Mouse (Mus musculus) CH12.LX (cell line): ENCODE results near the gene Fam71f2. TPM values are rescaled to one million over a fixed set of nuclear protein-coding genes. Genes with fewer than 3 reads are reported as not detected.

Source experiments
- DNase-seq: peaks from one replicate; pipeline ENCODE4 v3.0.0-alpha.2; 2013; ENCODE audit errors: extremely low read depth
- H3K27ac ChIP-seq: 2 replicates; pipeline ENCODE4 v1.5.1; 2012; ENCODE audit warnings: low read depth, mild to moderate bottlenecking, control low read depth, moderate library complexity; ENCODE audit not compliant: insufficient read depth
- H3K27me3 ChIP-seq: replicated peaks from 2 replicates; pipeline ENCODE3; 2012; ENCODE audit warnings: inconsistent platforms
- H3K36me3 ChIP-seq, 2 experiments: replicated peaks in 1 of 2; 2 replicates each; pipeline versions ENCODE3 to v1.6.1; 2012; ENCODE audit warnings: inconsistent platforms in 1 of 2, low read length in 1 of 2, mild to moderate bottlenecking in 1 of 2, mixed read lengths in 1 of 2, moderate library complexity in 1 of 2; ENCODE audit not compliant: control insufficient read depth in 1 of 2, insufficient read depth in 1 of 2
- H3K4me1 ChIP-seq, 2 experiments: 2 replicates each; pipeline ENCODE4 v1.6.1; 2012; ENCODE audit warnings: inconsistent platforms in 1 of 2, moderate library complexity in 1 of 2; ENCODE audit not compliant: insufficient read depth in 2 of 2, control insufficient read depth in 1 of 2
- H3K4me2 ChIP-seq: 2 replicates; pipeline ENCODE4 v1.6.1; 2012; ENCODE audit warnings: low read depth, mild to moderate bottlenecking, control low read depth; ENCODE audit not compliant: poor library complexity, insufficient read depth, severe bottlenecking
- H3K4me3 ChIP-seq, 3 experiments: fragments of 150-350 bp in 1 of 3; sonication (generic) in 1 of 3; replicated peaks in 1 of 3; 2 replicates each; pipeline versions ENCODE3 to v1.5.1; 2011 to 2012; ENCODE audit warnings: low read depth in 2 of 3, low read length in 2 of 3, mild to moderate bottlenecking in 2 of 3, moderate library complexity in 2 of 3, control low read depth in 1 of 3, improper control_type of control experiment in 1 of 3, inconsistent platforms in 1 of 3, mixed read lengths in 1 of 3; ENCODE audit not compliant: poor library complexity in 1 of 3
- H3K79me2 ChIP-seq: replicated peaks from 2 replicates; pipeline ENCODE4 v1.6.1; 2012; ENCODE audit warnings: mild to moderate bottlenecking, moderate library complexity; ENCODE audit not compliant: control insufficient read depth, poor library complexity, insufficient read depth, severe bottlenecking; ENCODE audit errors: extremely low read depth
- H3K9ac ChIP-seq: 2 replicates; pipeline ENCODE4 v1.6.1; 2012; ENCODE audit warnings: low read depth, mild to moderate bottlenecking, control low read depth, moderate library complexity; ENCODE audit not compliant: insufficient read depth
- H3K9me3 ChIP-seq: replicated peaks from 2 replicates; pipeline ENCODE3; 2012; ENCODE audit warnings: low read length, inconsistent platforms, mixed read lengths
- CHD1 ChIP-seq: IDR thresholded peaks from 2 replicates; pipeline ENCODE4 v1.6.1; 2012; ENCODE audit warnings: low read depth, low read length, improper control_type of control experiment, inconsistent platforms
- CHD2 ChIP-seq: IDR thresholded peaks from 2 replicates; pipeline ENCODE4 v1.6.1; 2011; ENCODE audit warnings: low read length, improper control_type of control experiment
- CTCF ChIP-seq, 2 experiments: IDR thresholded peaks in 1 of 2; conservative IDR thresholded peaks in 1 of 2; 2 replicates each; pipeline ENCODE4 v1.5.1; 2011 to 2012; ENCODE audit warnings: low read depth in 2 of 2, low read length in 2 of 2, improper control_type of control experiment in 1 of 2, inconsistent platforms in 1 of 2, mild to moderate bottlenecking in 1 of 2, moderate library complexity in 1 of 2
- EP300 ChIP-seq: IDR thresholded peaks from 2 replicates; pipeline ENCODE4 v1.6.1; 2011; ENCODE audit warnings: low read length, improper control_type of control experiment
- GABPA ChIP-seq: IDR thresholded peaks from 2 replicates; pipeline ENCODE4 v1.6.1; 2012; ENCODE audit warnings: low read depth, low read length, improper control_type of control experiment, inconsistent platforms; ENCODE audit not compliant: insufficient replicate concordance
- HCFC1 ChIP-seq: IDR thresholded peaks from 2 replicates; pipeline ENCODE4 v1.6.1; 2012; ENCODE audit warnings: low read depth, mild to moderate bottlenecking, inconsistent platforms, low read length, improper control_type of control experiment
- JUN ChIP-seq: IDR thresholded peaks from 2 replicates; pipeline ENCODE4 v1.6.1; 2011; ENCODE audit warnings: low read depth, mild to moderate bottlenecking, low read length, improper control_type of control experiment, moderate library complexity; ENCODE audit not compliant: insufficient read depth
- JUND ChIP-seq: conservative IDR thresholded peaks from 2 replicates; pipeline ENCODE4 v1.6.1; 2011; ENCODE audit warnings: low read depth, low read length, improper control_type of control experiment
- KAT2A ChIP-seq: IDR thresholded peaks from 2 replicates; pipeline ENCODE4 v1.6.1; 2012; ENCODE audit warnings: low read length, improper control_type of control experiment, inconsistent platforms; ENCODE audit not compliant: insufficient replicate concordance
- MXI1 ChIP-seq: IDR thresholded peaks from 2 replicates; pipeline ENCODE4 v1.6.1; 2011; ENCODE audit warnings: mild to moderate bottlenecking, low read depth, low read length, improper control_type of control experiment
- MYC ChIP-seq: IDR thresholded peaks from 2 replicates; pipeline ENCODE4 v1.6.1; 2011; ENCODE audit warnings: low read depth, mild to moderate bottlenecking, improper control_type of control experiment, low read length
- POLR2A ChIP-seq: IDR thresholded peaks from 2 replicates; pipeline ENCODE4 v1.6.1; 2011; ENCODE audit warnings: low read depth, mild to moderate bottlenecking, improper control_type of control experiment, low read length
- RCOR1 ChIP-seq: conservative IDR thresholded peaks from 2 replicates; pipeline ENCODE4 v1.6.1; 2012; ENCODE audit warnings: low read depth, mild to moderate bottlenecking, inconsistent platforms, low read length, improper control_type of control experiment
- SIN3A ChIP-seq: IDR thresholded peaks from 2 replicates; pipeline ENCODE4 v1.6.1; 2012; ENCODE audit warnings: low read length, improper control_type of control experiment, inconsistent platforms
- SMC3 ChIP-seq: IDR thresholded peaks from 2 replicates; pipeline ENCODE4 v1.6.1; 2011; ENCODE audit warnings: low read depth, low read length, improper control_type of control experiment
- TBP ChIP-seq: conservative IDR thresholded peaks from 2 replicates; pipeline ENCODE4 v1.6.1; 2011; ENCODE audit warnings: low read depth, low read length, improper control_type of control experiment
- TCF12 ChIP-seq: IDR thresholded peaks from 2 replicates; pipeline ENCODE4 v1.6.1; 2014; ENCODE audit warnings: low read depth, mild to moderate bottlenecking, inconsistent platforms, low read length, improper control_type of control experiment
- dilution Hi-C: fragments of 300-500 bp; cut with MboI; formaldehyde crosslinking; loops from 2 replicates; pipeline ENCODE4 v1.14.3; 2020; ENCODE audit warnings: low sequenced_read_pairs; ENCODE audit not compliant: extremely low pct_unique_long_range_greater_than_20kb, extremely low pct_ligation_motif_present
- in situ Hi-C: fragments of 300-500 bp; cut with MboI; formaldehyde crosslinking; loops from 3 replicates; pipeline ENCODE4 v1.14.3; 2019; ENCODE audit warnings: low sequenced_read_pairs, low pct_ligation_motif_present, low pct_unique_long_range_greater_than_20kb, mixed read lengths
- polyA plus RNA-seq: library from polyadenylated mRNA; unstranded; fragments of >175 nt; gene quantifications from 2 replicates; pipeline ENCODE4 v1.2.1, GENCODE M21; 2012; ENCODE audit warnings: low read depth; ENCODE audit not compliant: insufficient read length
- total RNA-seq, 2 experiments: library from RNA; depleted of rRNA; stranded (reverse); fragments of 300-350 nt in 1 of 2; fragments of >200 nt in 1 of 2; gene quantifications; 2 replicates each; pipeline ENCODE4 v1.2.3; 2012 to 2014

Gene Fam71f2
- total and polyA plus RNA-seq, 3 experiments, result 0.23 to 0.30 TPM; not detected in 1

- dilution Hi-C loops, result no loop called here
- H3K4me3 ChIP-seq, result no peak overlapping the region
- in situ Hi-C loops, result no loop called here
These were observed 38.5 kb downstream of the Fam71f2 start for GRCm38 (mm10) chr6:29317941-29318340.

DNA sequence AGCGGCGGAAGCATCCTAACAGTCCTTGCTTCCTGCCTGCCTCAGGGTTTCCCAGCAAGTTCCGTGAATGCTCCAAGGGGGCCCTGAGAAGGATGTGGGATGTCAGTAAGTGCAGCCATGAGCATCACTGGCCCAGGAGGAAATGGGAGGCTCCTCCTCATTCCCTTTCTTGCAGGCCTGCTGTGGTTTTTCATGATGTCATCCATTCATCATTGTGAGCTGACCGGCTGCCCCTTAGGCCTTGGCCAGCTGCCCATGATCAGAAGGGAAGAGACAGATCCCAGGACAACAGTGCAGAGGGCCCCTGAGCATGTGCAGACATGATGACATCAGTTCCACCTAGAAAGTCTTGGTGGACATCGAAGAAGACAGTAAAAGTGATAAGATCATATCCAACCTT, 39.5 kb downstream of the Fam71f2 start, which contains the start of gene Fam71f1:
Fam71f1 (plus strand) TSS at position 262 of the 400 bp plus-strand sequence.
- Histone ChIP-seq H3K36me3 (no peaks in the 10 kb centered on the region), H3K4me2 (no peak within 1 kb of the TSS), H3K9me3 (no peaks in the 10 kb centered on the region), H3K9ac (no peak within 1 kb of the TSS), H3K4me1 (peaks cover 10 to 23% of the 10 kb centered on the region in 2 experiments), H3K4me3 (no peak within 1 kb of the TSS), H3K27me3 (peaks cover 43% of the 10 kb centered on the region), H3K27ac (no peak within 1 kb of the TSS), H3K79me2 (no peaks in the 10 kb centered on the region)
- TF ChIP-seq JUN (no peak), RCOR1 (no peak), CHD1 (no peak), POLR2A (no peak), CHD2 (no peak), GABPA (no peak)
- dilution Hi-C loops (no loop called here), in situ Hi-C loops (no loop called here)
- DNase-seq, result no peak

More at GRCm38 (mm10) chr6:29317941-29318340, 38.5 kb downstream of the Fam71f2 start:
- H3K27ac ChIP-seq, result no peak overlapping the region
- no peak overlapping the region for H3K4me2 ChIP-seq
- no peaks in the 10 kb centered on the region for H3K36me3 ChIP-seq
- no peak overlapping the region for H3K9ac ChIP-seq
- H3K4me1 ChIP-seq, result peaks cover 14 to 30% of the 10 kb centered on the region in 2 experiments
- DNase-seq, result no peak
- H3K79me2 ChIP-seq, result no peaks in the 10 kb centered on the region
- TF ChIP-seq POLR2A (no peak), JUND (no peak), MYC (no peak), CHD1 (no peak), MXI1 (no peak), RCOR1 (no peak), TCF12 (no peak), HCFC1 (no peak), SMC3 (no peak), TBP (no peak), EP300 (no peak), JUN (no peak), SIN3A (no peak), KAT2A (no peak), CTCF (conservative IDR thresholded peaks at IDR 0.05 in 1 of 2, IDR thresholded peaks at IDR 0.05 in 1 of 2; ENCODE audit: low read depth in 2 of 2, low read length in 2 of 2) (no peak)
- H3K27me3 ChIP-seq, result peaks cover 36% of the 10 kb centered on the region
- H3K9me3 ChIP-seq, result no peaks in the 10 kb centered on the region
